Mouse (Mus musculus) layer of hippocampus, postnatal 36 days (tissue): ENCODE measurements around the gene Crygd. TPM values are rescaled to one million over a fixed set of nuclear protein-coding genes. Genes with fewer than 3 reads are reported as not detected.

Experiments used
- DNase-seq, 2 experiments: peaks; one replicate each; pipeline ENCODE4 v3.0.0; 2022
- total RNA-seq, 2 experiments: library from RNA; stranded (reverse); gene quantifications; 2 replicates each; pipeline ENCODE4 v1.2.3; 2021

Crygd gene
- total RNA-seq, 2 experiments from 2014 or later, result not detected

DNA sequence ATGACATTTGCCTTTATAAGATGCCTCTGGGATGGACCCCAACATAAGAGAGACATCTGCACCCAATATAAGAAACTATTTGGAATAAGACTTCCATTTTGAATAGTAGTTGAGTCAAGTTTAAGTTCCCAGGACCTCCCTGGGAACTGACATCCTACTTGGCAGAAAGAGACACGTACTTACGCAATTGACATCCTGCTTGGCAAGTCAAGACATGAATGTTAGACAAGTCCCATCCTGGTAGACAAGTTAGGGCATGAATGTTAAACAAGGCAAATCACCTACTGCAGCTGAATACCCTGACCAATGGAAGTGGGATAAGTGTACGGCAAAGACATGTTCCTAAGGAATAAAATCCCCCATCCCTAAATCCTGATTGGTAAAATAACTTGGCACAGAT lies 21.4 kb downstream of the Crygd start:
- DNase-seq, result no peak

DNA sequence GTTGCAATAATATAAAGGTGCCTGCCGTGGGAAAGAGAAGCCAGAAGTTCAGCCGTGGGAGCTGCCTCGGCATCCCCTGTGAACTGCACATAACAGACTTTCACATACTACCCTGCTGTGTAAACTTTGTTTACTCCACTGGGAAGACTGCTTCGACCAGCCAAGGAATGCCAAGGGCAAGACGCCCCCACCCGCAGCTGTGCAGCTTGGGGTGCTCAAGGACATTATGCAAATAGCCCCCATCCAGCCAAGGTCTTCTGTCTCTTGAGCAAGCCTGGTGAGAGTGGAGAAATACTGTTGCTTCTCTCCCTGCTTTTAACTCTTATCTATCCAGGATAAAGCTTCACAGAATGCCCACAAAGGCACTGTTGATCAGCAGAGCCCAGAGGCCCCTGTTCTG lies 22.4 kb downstream of the Crygd start:
- DNase-seq, result no peak

DNA sequence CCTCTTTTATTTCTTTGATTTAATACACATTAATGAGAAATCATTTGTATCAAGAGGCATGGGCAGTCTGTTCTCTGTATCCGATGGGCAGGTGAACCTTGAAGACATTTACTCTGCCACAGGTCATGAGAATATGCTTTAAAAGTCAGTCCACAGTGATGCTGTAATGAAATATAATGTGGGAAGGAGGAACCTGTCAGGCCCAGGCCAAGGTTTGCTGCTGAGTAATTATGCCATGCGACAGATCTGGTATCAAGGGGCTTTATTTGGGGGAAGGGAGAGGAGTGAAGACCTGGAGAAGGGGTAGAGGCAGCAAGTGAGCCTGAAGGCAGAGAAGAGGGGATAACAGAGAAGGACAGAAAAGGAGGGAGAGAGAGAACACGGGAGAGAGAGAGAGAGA lies 23.6 kb downstream of the Crygd start:
- no peak for DNase-seq

DNA sequence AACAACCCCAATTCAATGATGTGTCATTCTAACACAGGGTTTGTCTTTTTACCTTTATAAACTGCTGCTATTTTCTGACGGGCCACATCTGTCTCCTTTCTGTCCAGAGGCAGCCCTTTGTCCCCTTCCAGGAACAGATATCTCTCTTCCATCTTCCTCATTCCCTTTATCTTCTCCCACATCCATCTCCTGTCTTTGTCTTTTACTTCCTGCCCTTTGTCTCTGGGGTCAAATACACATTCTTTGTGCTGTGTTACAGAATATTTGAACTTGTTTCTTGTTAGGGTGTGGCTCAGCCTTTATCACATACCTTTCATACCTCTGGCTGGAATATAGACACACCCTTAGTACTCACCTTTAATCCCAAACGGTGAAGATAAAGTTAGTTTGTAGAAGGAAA lies 25.7 kb downstream of the Crygd start:
- no peak for DNase-seq

DNA sequence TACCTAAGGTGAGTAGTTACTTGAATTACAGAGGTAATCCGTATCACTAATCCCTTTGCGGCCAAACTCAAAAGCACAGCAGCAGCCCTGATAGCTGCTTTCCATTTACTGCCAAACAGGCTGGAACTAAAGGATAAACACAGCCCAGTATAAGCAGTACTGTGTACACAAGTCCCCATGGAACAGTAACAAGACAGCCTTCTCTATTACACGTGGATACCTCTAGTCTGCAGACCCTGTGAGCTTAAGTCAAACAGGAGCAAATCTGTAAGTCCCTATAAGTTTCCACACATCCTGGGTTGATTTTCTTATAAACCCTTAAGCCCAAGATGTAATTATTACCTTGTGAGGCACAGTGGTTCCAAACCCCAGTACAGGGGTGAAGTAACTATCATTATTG lies 27.7 kb downstream of the Crygd start:
- DNase-seq, result no peak

DNA sequence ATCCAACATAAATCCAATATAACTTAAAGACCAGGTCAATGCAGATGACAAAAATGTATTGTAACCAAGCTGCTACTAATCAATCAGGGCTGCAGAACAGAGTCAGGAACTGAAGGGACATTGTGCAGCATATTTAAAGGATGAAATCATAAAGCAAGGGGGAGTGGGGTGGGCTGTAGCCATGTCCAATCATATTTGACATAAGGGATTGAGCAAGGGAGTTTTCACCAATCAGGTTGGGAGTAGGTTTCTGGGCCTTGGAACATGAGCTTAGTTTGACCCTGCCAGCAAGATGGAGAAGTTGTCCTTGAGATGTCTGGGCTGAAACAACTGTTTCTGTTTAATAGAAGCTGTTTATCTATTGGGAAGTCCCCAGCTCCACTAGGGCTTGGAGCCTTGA lies 30.6 kb downstream of the Crygd start, which contains the start of gene Akr1cl:
Gene Akr1cl (minus strand): TSS at position 119 of the 400 bp plus-strand sequence.
- DNase-seq, result no peak

DNA sequence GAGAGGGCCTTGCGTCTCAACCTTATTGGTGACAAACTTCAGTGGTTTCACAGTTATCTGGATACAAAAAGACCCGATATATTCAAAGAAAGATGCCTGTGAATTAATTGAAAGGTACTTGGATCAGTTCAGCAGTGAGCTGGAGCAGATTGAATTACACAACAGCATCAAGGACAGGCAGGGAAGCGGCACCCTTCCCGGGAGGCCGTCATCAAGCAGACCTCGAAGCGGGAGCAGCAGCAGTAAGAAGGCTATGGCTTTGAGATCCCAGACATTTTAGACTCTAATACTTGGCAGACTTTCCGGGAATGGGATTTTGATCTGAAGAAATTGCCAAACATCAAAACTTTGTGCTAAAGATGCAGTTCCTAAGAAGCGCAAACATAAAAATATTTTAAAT lies 35.0 kb downstream of the Crygd start:
- no peak for DNase-seq

DNA sequence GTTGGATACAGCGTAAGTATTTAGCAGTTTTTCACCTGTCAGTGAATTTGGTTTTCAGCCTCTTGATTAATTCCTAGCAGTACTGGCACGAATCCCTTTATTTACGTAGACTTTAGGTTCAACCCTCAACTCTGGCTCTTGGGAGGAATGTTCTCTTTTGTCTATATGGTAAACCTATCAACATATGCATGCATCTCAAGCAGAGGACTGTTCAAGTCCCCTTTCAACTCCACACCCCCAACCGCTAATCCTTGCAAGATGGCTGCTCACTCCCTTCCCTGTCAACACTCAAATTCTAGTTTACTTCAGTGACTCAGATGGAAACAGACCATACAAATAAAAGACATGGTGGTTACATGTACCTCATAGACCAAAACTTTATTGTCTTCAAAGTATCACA lies 50.5 kb downstream of the Crygd start:
- no peak for DNase-seq

Other genes with a start within 250 kb of the Crygd start
- gene Plekhm3, start 106.6 kb downstream of the Crygd start, total RNA-seq, result 10 to 100 TPM; 30.7 to 35.0 TPM
- not detected for gene Akr1cl, start 30.7 kb downstream of the Crygd start, total RNA-seq
- not detected for gene Cryge, start 12.3 kb downstream of the Crygd start, total RNA-seq
- gene Crygc, start 10.2 kb upstream of the Crygd start, total RNA-seq, result not detected
- not detected for gene Crygb, start 18.8 kb upstream of the Crygd start, total RNA-seq
- gene Cryga, start 39.9 kb upstream of the Crygd start, total RNA-seq, result 1 to 10 TPM; 1.1 to 1.8 TPM
- gene Gm28845, start 56.1 kb upstream of the Crygd start, total RNA-seq, result not detected
- 1 to 10 TPM; 7.9 to 9.9 TPM for gene D630023F18Rik, start 59.8 kb upstream of the Crygd start, total RNA-seq
- 10 to 100 TPM; 45.6 to 48.5 TPM for gene Idh1, start 123.0 kb upstream of the Crygd start, total RNA-seq
- 10 to 100 TPM; 41.9 to 44.0 TPM for gene Pikfyve, start 123.2 kb upstream of the Crygd start, total RNA-seq
- gene Pth2r, start 218.6 kb upstream of the Crygd start, total RNA-seq, result under 1 TPM; 0.17 to 0.30 TPM